Mouse (Mus musculus) heart, adult 2 months (tissue): ENCODE data around the gene Unk.
"Not testable (repeated sequence)": the region's sequence is repeated elsewhere in the genome, so short reads cannot be mapped to it uniquely, and the experiment has no call there.

Experiments used
- CTCF ChIP-seq: fragments of 200-600 bp; IDR thresholded peaks from 2 replicates; pipeline ENCODE4 v1.8.1; 2022; ENCODE audit warnings: antibody characterized with exemption, mild to moderate bottlenecking, moderate library complexity
- EP300 ChIP-seq: fragments of 200-500 bp; IDR thresholded peaks from 2 replicates; pipeline ENCODE4 v1.6.1; 2011; ENCODE audit warnings: low read depth, low read length, control low read depth; ENCODE audit not compliant: insufficient read depth

DNA sequence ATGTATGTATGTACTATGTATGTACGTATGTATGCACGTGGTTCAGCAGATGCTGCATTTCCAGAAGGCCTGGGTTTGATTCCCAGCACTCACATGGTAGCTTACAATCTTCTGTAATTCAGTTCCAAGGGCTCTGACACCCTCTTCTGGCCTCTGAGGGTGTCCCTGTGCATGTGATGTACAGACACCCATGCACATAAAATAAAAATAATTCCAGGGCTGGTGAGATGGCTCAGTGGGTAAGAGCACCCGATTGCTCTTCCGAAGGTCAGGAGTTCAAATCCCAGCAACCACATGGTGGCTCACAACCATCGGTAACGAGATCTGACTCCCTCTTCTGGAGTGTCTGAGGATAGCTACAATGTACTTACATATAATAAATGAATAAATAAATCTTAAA lies 62.8 kb downstream of the Unk start:
- not testable (repeated sequence) for TF ChIP-seq CTCF, EP300
